Mouse (Mus musculus) neural tube, embryonic 13.5 days (tissue): Measurements from ENCODE around the gene Enpp1. TPM values are rescaled to one million over a fixed set of nuclear protein-coding genes. Genes with fewer than 3 reads are reported as not detected.
"Not testable (repeated sequence)": the region's sequence is repeated elsewhere in the genome, so short reads cannot be mapped to it uniquely, and the experiment has no call there.

Experiments
- ATAC-seq: fragments of 200-750 bp; cut with Nextera tagmentation; 2 replicates; pipeline ENCODE4 v1.8.0; 2017; ENCODE audit warnings: low read depth, mild to moderate bottlenecking, moderate TSS enrichment, moderate library complexity
- H3K27ac ChIP-seq: fragments of 300-500 bp; sonication (generic); replicated peaks from 2 replicates; pipeline ENCODE4 v1.5.1; 2015; ENCODE audit warnings: moderate library complexity, mild to moderate bottlenecking, inconsistent platforms
- H3K27me3 ChIP-seq: fragments of 300-500 bp; sonication (generic); 2 replicates; pipeline ENCODE4 v1.6.1; 2015; ENCODE audit warnings: mild to moderate bottlenecking, inconsistent platforms
- H3K36me3 ChIP-seq: fragments of 300-500 bp; sonication (generic); 2 replicates; pipeline ENCODE4 v1.6.1; 2015; ENCODE audit warnings: mild to moderate bottlenecking, inconsistent platforms
- H3K4me1 ChIP-seq: fragments of 300-500 bp; sonication (generic); replicated peaks from 2 replicates; pipeline ENCODE4 v1.6.1; 2015; ENCODE audit warnings: inconsistent platforms
- H3K4me2 ChIP-seq: fragments of 300-500 bp; sonication (generic); 2 replicates; pipeline ENCODE4 v1.6.1; 2015; ENCODE audit warnings: inconsistent platforms, mild to moderate bottlenecking, moderate library complexity
- H3K4me3 ChIP-seq: fragments of 300-500 bp; sonication (generic); 2 replicates; pipeline ENCODE4 v1.5.1; 2015; ENCODE audit warnings: mild to moderate bottlenecking, inconsistent platforms
- H3K9ac ChIP-seq: fragments of 300-500 bp; sonication (generic); 2 replicates; pipeline ENCODE4 v1.6.1; 2015; ENCODE audit warnings: moderate library complexity, mild to moderate bottlenecking, inconsistent platforms
- H3K9me3 ChIP-seq: fragments of 300-500 bp; sonication (generic); 2 replicates; pipeline ENCODE4 v1.6.1; 2016; ENCODE audit warnings: inconsistent platforms
- WGBS: fragments of 180-500 bp; shearing (Covaris S2); methylation state at CpG from one replicate; pipeline ENCODE4 v1.1.7; 2015; 5-methylcytosine and 5-hydroxymethylcytosine counted together
- polyA plus RNA-seq: library from polyadenylated mRNA; unstranded; fragments of >200 nt; fragmentation: Nextera tagmentation; extraction: Ambion mirVana; gene quantifications from 2 replicates; pipeline ENCODE4 v1.2.1, GENCODE M21; 2015

The Enpp1 gene
- polyA plus RNA-seq, 1 experiment from 2014 or later = 2.2 TPM

- Histone ChIP-seq H3K4me3 (no peak overlapping the region), H3K36me3 (no peaks in the 10 kb centered on the region), H3K9ac (no peak overlapping the region), H3K27ac (no peak overlapping the region), H3K4me2 (no peak overlapping the region), H3K9me3 (no peaks in the 10 kb centered on the region), H3K27me3 (peaks cover 3% of the 10 kb centered on the region; the same call in 1 of the 2 replicates), H3K4me1 (no peaks in the 10 kb centered on the region)
- no peak for ATAC-seq
- 45% methylated on average over 9 of the region's 9 CpGs for WGBS
Measured at GRCm38 (mm10) chr10:24629086-24629720, 82.8 kb downstream of the Enpp1 start.

DNA sequence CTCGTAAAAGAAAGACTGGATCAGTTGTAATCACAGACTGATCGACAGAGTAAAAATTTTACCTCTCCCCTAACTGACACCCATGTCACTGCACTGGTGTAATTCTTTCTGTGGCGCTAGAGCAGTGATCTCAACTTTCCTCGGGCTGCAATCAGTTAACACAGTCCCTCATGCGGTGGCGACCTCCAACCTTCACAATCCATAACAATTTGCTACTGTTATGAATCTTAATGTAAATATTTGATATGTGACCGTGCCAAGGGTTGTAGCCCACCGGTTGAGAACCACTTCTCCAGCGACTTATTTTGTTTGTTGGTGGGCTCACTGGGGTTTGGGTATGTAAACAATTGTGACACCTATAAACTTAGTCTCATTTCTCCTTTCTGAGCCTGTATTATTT lies 83.5 kb downstream of the Enpp1 start:
- WGBS = 86% methylated on average over 9 of the region's 9 CpGs
- Histone ChIP-seq H3K36me3 (no peaks in the 10 kb centered on the region), H3K4me2 (no peak overlapping the region), H3K4me3 (no peak overlapping the region), H3K9me3 (no peaks in the 10 kb centered on the region), H3K27me3 (peaks cover 3% of the 10 kb centered on the region; the same call in 1 of the 2 replicates), H3K27ac (no peak overlapping the region), H3K9ac (no peak overlapping the region), H3K4me1 (no peaks in the 10 kb centered on the region)
- ATAC-seq = no peak

- Histone ChIP-seq H3K4me1 (no peaks in the 10 kb centered on the region), H3K4me3 (no peak overlapping the region), H3K27me3 (peaks cover 3% of the 10 kb centered on the region; the same call in 1 of the 2 replicates), H3K9ac (no peak overlapping the region), H3K4me2 (no peak overlapping the region), H3K9me3 (no peaks in the 10 kb centered on the region), H3K27ac (no peak overlapping the region), H3K36me3 (no peaks in the 10 kb centered on the region)
- 74% methylated on average over 12 of the region's 12 CpGs for WGBS
- ATAC-seq = no peak
Measured at GRCm38 (mm10) chr10:24627262-24627661, 84.7 kb downstream of the Enpp1 start.

DNA sequence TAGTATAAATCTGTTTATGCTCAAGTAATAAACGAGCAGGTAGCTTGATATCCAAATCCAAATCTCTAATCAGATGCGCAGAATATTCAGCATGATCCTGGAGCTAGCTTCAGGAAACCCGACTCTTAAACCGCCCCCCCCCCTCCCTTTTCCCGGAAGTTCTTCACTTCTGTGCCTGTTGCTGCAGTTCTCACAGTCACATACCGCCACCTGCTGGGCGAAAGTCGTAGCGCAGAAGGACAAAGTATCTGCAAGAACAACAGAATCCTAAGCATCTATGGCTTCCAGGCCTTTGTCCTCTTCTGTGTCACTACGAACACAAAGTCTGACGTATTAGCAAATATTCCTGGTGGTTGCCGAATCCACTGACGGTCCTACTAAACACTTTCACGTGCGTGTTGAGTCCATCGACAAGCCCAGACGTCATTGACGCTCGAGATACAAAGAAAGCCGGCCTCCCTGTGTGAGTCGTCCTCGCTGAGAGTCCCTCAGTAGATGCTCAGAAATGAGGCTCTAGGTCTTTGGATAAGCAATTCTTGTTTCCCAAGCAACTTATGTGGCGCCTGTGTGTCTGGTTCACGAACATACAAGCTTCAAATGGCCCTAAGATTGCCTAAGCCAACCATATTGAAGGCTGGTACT lies 86.8 kb downstream of the Enpp1 start:
- no peak overlapping the region for H3K27ac ChIP-seq
- H3K27me3 ChIP-seq = peaks cover 3% of the 10 kb centered on the region; the same call in 1 of the 2 replicates
- peak overlapping the region; percentile 29; the same call in 1 of the 2 replicates for H3K4me2 ChIP-seq
- no peak overlapping the region for H3K9ac ChIP-seq
- no peak overlapping the region for H3K4me3 ChIP-seq
- WGBS = 41% methylated on average over 23 of the region's 24 CpGs
- H3K36me3 ChIP-seq = no peaks in the 10 kb centered on the region
- no peaks in the 10 kb centered on the region for H3K9me3 ChIP-seq
- ATAC-seq = 0 out of 2 replicates have a peak, but pooled peaks have one; percentile 42
- H3K4me1 ChIP-seq = no peaks in the 10 kb centered on the region

- Histone ChIP-seq H3K9ac (no peak overlapping the region), H3K9me3 (no peaks in the 10 kb centered on the region), H3K4me2 (no peak overlapping the region), H3K36me3 (no peaks in the 10 kb centered on the region), H3K27me3 (no peaks in the 10 kb centered on the region; the same call in 1 of the 2 replicates), H3K4me1 (no peaks in the 10 kb centered on the region), H3K4me3 (no peak overlapping the region), H3K27ac (no peak overlapping the region)
- 25% methylated on average over 7 of the region's 7 CpGs for WGBS
- ATAC-seq = no peak
Measured at GRCm38 (mm10) chr10:24622586-24622985, 89.4 kb downstream of the Enpp1 start.

GRCm38 (mm10) chr10:24621572-24621971 lies 90.4 kb downstream of the Enpp1 start:
- 39% methylated on average over 9 of the region's 9 CpGs for WGBS
- no peaks in the 10 kb centered on the region for H3K9me3 ChIP-seq
- ATAC-seq = no peak
- no peak overlapping the region for H3K27ac ChIP-seq
- H3K4me3 ChIP-seq = no peak overlapping the region
- no peaks in the 10 kb centered on the region for H3K4me1 ChIP-seq
- no peaks in the 10 kb centered on the region for H3K36me3 ChIP-seq
- H3K9ac ChIP-seq = no peak overlapping the region
- H3K4me2 ChIP-seq = no peak overlapping the region
- H3K27me3 ChIP-seq = no peaks in the 10 kb centered on the region

GRCm38 (mm10) chr10:24616572-24616971 lies 95.4 kb downstream of the Enpp1 start:
- not testable (repeated sequence) for H3K9me3 ChIP-seq, H3K4me2 ChIP-seq, H3K4me3 ChIP-seq, H3K27me3 ChIP-seq, H3K36me3 ChIP-seq, ATAC-seq, H3K27ac ChIP-seq, H3K4me1 ChIP-seq, H3K9ac ChIP-seq
- WGBS = 91% methylated on average over 1 of the region's 1 CpGs

DNA sequence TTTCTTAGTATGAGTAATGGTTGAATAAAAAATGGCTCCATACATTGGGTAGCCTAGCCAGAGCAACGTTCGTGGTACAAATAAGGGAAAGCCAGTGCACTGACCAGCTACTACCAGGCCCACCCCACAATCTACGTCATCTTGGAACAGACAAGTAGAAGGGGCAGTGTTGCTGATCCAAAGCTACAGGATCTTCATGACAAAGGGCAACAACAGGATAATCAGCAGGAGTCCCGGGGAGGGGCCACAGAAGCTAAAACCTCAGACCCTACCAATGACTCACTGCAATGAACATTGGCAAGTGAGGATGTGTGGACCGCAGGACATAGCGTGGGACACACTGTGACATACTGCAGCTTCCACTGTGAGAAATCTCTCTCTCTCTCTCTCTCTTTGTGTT lies 96.2 kb downstream of the Enpp1 start:
- H3K9me3 ChIP-seq = no peaks in the 10 kb centered on the region
- 86% methylated on average over 6 of the region's 6 CpGs for WGBS
- H3K27ac ChIP-seq = no peak overlapping the region
- no peaks in the 10 kb centered on the region for H3K4me1 ChIP-seq
- H3K4me3 ChIP-seq = no peak overlapping the region
- H3K4me2 ChIP-seq = no peak overlapping the region
- no peaks in the 10 kb centered on the region for H3K27me3 ChIP-seq
- no peak overlapping the region for H3K9ac ChIP-seq
- ATAC-seq = no peak
- no peaks in the 10 kb centered on the region for H3K36me3 ChIP-seq

- Histone ChIP-seq H3K27me3 (no peaks in the 10 kb centered on the region), H3K27ac (no peak overlapping the region), H3K9me3 (no peaks in the 10 kb centered on the region), H3K4me3 (no peak overlapping the region), H3K36me3 (no peaks in the 10 kb centered on the region), H3K4me1 (no peaks in the 10 kb centered on the region), H3K9ac (no peak overlapping the region), H3K4me2 (no peak overlapping the region)
- 90% methylated on average over 4 of the region's 4 CpGs for WGBS
- no peak for ATAC-seq
Measured at GRCm38 (mm10) chr10:24614726-24615125, 97.2 kb downstream of the Enpp1 start.

DNA sequence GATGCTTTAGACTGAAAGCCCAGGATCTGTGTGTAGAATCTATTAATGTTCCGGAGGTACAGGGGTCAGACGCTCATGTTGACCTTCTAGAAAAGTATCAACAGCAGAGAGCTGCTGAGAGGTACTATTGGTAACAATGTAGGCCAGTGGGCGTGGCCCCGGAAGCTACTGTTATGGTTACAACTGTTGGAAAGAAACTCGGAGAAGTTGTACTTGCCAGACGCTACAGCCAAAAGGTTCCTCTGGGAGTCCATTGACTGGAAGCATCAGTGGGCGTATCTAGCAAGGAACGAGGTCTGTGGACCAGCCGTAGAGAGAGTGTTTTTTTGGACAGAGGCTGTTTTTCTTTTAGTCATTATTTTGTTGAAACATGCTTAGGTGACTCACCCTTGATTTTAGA lies 102.2 kb downstream of the Enpp1 start:
- Histone ChIP-seq H3K27me3 (no peaks in the 10 kb centered on the region), H3K4me1 (no peaks in the 10 kb centered on the region), H3K9ac (no peak overlapping the region), H3K27ac (no peak overlapping the region), H3K36me3 (no peaks in the 10 kb centered on the region), H3K4me2 (no peak overlapping the region), H3K4me3 (no peak overlapping the region), H3K9me3 (no peaks in the 10 kb centered on the region)
- no peak for ATAC-seq
- 90% methylated on average over 9 of the region's 9 CpGs for WGBS

DNA sequence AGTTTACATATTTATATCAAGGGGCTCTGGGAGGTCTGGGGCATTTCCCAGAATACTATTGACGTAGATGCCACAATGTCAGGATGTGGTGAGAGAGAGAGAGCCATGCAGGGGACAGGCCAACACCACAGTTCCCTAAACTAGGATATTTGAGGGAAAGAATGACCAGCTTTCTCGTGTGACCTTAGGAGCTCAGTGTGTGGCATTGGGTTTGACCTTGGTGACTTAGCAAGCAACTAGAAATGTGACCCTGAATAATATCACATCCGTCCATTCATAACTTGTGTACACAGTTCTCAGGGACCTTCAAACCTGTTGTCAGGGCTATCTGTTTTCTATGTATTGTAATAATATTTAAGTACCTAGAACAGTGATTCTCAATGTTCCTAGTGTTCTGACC lies 102.8 kb downstream of the Enpp1 start:
- H3K4me2 ChIP-seq = no peak overlapping the region
- ATAC-seq = no peak
- H3K27ac ChIP-seq = no peak overlapping the region
- H3K4me1 ChIP-seq = no peaks in the 10 kb centered on the region
- H3K9me3 ChIP-seq = no peaks in the 10 kb centered on the region
- 84% methylated on average over 3 of the region's 3 CpGs for WGBS
- no peak overlapping the region for H3K4me3 ChIP-seq
- no peaks in the 10 kb centered on the region for H3K36me3 ChIP-seq
- no peaks in the 10 kb centered on the region for H3K27me3 ChIP-seq
- H3K9ac ChIP-seq = no peak overlapping the region

- H3K9ac ChIP-seq = no peak overlapping the region
- ATAC-seq = no peak
- H3K36me3 ChIP-seq = no peaks in the 10 kb centered on the region
- H3K27me3 ChIP-seq = no peaks in the 10 kb centered on the region
- no peaks in the 10 kb centered on the region for H3K4me1 ChIP-seq
- no peak overlapping the region for H3K27ac ChIP-seq
- no peaks in the 10 kb centered on the region for H3K9me3 ChIP-seq
- no peak overlapping the region for H3K4me2 ChIP-seq
- H3K4me3 ChIP-seq = no peak overlapping the region
Measured at GRCm38 (mm10) chr10:24603727-24604126, 108.2 kb downstream of the Enpp1 start.

DNA sequence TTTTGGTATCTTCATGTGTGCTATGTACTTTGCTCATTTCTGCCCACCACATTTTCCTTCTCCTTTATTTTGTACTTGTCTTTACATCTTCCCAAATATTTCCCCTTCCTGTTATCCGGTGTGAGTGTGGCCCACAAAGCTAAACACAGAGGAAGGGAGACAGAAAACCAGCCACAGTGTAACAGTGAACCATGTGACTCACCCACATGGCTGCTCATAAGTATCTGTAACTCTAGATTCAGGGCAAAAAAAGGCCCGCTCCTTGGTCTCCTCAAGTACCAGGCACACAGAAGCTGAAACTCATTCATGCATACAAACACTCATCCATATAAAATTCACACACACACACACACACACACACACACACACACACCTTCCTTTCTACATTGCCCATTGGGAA lies 108.9 kb downstream of the Enpp1 start:
- Histone ChIP-seq H3K36me3 (no peaks in the 10 kb centered on the region), H3K9ac (no peak overlapping the region), H3K9me3 (no peaks in the 10 kb centered on the region), H3K4me2 (no peak overlapping the region), H3K27ac (no peak overlapping the region), H3K4me1 (no peaks in the 10 kb centered on the region), H3K27me3 (no peaks in the 10 kb centered on the region), H3K4me3 (no peak overlapping the region)
- no peak for ATAC-seq
- 77% methylated on average over 2 of the region's 2 CpGs for WGBS
